Mouse (Mus musculus) layer of hippocampus, adult 9-10 months (tissue): Measurements from ENCODE around the gene Fam173b.

Experiments
- DNase-seq: peaks from one replicate; pipeline ENCODE4 v3.0.0; 2022; ENCODE audit warnings: low spot score

The Fam173b gene

DNA sequence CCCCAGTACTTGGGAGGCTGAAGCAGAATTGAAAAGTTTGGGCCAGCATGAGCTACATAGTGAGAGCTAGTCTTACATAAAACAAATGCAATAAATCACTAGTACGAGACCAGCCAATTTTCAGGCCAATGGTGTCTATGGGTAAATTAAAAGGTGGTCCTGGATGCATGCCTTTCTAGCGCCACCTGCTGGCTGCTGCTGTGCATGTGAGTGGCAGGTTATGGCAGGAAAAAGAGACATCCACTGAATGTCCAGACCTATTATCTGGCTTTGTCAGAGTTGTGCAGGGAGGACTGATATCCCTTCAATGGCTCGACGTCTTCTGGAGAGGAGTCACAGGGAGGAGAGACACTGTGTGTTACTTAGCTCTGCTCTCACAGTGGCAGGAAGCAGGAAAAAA lies 15.1 kb upstream of the Fam173b start:
- peak; percentile 91 for DNase-seq

GRCm38 (mm10) chr15:31587789-31588188 lies 13.9 kb upstream of the Fam173b start:
- DNase-seq: no peak

- no peak for DNase-seq
Measured at GRCm38 (mm10) chr15:31588989-31589640, 12.5 kb upstream of the Fam173b start.

- no peak for DNase-seq
Measured at GRCm38 (mm10) chr15:31590176-31590575, 11.5 kb upstream of the Fam173b start.

DNA sequence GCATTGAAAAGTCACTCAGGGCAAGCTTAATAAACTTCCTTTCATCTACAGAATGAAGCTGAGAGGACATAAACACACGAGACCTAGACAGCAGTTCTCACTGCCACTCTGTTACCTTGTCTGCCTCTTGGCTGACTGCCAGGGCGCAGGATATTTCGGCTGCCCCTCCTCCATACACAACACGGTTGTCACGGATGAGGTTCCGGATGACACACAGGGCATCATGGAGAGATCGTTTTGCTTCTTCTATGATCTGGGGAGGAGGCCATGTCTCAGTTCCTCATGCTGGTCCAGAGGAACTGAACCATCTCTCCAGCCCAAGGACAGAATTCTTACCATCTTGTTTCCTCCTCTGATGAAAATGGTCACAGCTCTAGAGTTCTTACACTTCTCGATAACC lies 9.1 kb upstream of the Fam173b start:
- no peak for DNase-seq

DNA sequence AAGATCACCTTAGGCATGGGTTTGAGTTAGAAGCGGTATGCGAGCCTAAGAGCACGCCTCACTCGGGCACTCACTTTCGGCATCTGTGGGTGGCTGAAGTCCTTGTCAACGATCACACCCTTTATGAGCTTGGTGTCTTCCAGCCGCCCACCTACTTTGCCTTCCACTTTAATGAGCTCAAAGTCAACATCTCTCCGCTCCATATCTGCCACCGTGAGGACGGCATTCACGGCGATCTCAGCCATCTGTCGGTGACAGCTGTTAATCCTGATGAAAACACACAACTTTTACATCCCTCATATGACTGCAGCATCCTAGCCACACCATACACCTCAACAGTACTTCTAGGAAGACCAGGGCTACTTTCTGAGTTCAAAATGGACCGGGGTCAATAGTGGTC lies 7.4 kb upstream of the Fam173b start:
- DNase-seq: no peak

DNA sequence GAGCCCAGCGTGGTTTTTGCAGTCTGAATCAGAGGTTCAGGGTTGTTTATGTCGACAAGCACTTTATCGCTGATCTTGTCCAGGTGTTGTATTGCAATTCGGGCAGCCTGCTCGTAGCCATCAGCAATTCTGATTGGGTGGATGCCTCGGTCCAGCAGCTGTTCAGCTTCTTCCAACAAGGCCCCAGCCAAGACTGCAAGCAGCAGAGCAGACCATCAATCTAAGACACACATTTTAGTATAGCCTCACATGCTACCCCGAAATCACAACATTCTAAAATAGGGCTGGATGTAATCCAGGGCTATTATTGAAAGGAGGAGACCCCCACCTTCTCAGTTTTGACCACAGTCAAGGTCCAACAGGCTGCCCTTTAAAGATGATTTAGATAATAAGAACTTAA lies 6.0 kb upstream of the Fam173b start:
- no peak for DNase-seq

- no peak for DNase-seq
Measured at GRCm38 (mm10) chr15:31599834-31600233, 1.8 kb upstream of the Fam173b start.

GRCm38 (mm10) chr15:31601279-31601645 lies 390 bp upstream of the Fam173b start:
- no peak for DNase-seq

- no peak for DNase-seq
Measured at GRCm38 (mm10) chr15:31602426-31602825, 774 bp downstream of the Fam173b start.

DNA sequence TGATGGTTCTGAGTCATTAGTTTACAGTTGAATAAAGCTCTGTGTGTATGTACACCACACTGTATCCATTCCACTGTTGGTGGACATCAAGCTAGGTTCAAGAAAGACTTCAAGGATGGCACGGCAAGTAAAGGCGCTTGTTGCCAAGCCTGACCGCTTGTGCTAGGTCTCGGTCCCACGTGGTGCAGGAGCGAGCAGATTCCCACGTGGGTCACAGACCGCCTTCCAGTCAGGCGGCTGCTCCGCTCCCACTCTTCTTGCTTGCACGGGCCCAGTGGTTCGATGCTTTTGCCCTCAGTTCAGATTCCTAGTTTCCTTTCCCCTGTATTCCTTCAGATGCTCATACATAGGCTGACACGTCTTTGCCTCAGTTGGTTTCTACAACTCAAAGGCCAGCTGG lies 1.5 kb downstream of the Fam173b start:
- no peak for DNase-seq

- no peak for DNase-seq
Measured at GRCm38 (mm10) chr15:31606821-31607220, 5.2 kb downstream of the Fam173b start.

DNA sequence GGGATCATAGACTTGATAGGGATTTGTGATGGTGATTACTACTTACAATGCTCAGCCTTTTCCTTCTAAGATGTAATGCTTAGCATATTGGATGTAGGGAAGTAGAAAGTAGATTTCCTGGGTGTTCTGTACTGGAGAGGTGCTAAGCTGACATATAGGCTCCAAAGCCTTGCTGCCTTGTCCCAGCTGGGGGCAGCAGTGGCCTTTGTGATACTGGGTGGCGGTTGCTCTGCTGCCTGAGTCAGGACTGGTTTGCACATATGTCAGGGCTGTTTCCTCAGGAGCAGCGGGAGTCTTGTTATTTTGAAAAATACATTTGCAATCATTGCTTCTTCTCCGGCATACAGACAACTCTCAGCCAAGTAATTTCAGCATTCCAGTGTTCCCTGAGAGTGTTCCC lies 9.4 kb downstream of the Fam173b start:
- DNase-seq: no peak

DNA sequence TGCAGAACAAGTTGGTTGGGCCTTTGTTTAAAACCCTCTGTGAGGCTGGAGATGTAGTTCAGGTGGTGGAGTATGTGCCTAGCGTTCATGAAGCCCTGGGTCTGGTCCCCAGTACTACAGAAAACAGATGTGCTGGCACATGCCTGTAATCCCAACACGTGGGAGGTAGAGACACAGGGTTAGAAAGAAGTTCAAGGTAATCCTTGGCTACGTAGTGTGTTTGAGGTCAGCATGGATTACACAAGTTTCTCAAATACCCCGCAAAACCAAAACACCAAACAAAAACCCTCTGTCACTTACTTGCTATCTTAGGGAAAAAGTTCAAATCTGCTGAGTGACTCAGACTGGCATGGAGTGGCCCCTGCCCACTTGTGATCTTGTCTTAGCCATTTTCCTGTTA lies 10.3 kb downstream of the Fam173b start:
- DNase-seq: no peak

DNA sequence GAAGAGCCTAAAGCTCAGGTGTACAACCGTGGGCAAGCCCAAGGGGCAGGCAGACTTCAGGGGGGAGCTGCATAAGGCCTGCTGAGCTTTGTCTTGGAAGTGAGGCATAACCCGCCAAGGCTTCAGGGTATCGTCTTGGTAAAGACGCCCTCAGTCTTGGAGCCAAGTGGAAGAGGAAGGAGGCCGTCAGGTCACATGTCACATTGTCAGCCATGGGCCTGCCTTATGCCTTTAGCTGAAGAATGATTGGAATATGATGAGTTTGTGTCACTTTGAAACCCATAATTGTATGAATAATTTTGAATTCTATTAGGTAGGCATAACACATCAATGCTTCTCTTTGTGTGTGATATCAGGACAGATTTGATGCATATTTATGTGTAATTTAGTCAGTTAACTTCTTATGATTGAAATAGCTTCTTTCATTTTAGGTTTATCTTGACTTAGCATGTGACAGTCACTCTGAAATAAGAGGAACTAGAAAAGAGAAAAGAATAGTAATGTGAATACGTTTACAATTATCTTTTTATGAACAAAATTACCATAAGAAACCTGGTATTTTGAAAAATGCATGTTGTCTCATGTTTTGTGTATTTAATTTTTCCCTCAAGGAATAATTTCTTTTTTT lies 12.3 kb downstream of the Fam173b start:
- DNase-seq: no peak

- DNase-seq: no peak
Measured at GRCm38 (mm10) chr15:31614666-31615065, 13.0 kb downstream of the Fam173b start.

DNA sequence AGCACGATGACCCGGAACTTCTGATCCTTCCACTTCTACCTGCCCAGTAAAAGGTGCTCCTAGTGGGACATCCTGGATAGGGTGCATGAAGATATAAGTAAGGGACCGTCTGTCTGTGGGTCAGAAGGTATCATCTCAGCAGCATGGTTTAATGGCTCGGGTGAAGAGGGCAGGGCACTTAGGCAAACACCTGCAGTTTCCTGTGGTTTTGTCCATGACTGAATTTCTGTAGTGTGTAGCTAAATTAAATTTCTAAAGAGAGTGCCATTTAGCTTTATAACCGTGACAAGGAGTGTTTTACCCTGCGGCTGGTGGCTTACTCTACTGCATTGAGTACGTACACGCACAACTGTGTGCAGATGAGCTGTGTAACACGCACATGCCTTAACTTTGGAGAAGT lies 15.6 kb downstream of the Fam173b start:
- DNase-seq: no peak

- no peak for DNase-seq
Measured at GRCm38 (mm10) chr15:31619521-31619920, 17.9 kb downstream of the Fam173b start.

DNA sequence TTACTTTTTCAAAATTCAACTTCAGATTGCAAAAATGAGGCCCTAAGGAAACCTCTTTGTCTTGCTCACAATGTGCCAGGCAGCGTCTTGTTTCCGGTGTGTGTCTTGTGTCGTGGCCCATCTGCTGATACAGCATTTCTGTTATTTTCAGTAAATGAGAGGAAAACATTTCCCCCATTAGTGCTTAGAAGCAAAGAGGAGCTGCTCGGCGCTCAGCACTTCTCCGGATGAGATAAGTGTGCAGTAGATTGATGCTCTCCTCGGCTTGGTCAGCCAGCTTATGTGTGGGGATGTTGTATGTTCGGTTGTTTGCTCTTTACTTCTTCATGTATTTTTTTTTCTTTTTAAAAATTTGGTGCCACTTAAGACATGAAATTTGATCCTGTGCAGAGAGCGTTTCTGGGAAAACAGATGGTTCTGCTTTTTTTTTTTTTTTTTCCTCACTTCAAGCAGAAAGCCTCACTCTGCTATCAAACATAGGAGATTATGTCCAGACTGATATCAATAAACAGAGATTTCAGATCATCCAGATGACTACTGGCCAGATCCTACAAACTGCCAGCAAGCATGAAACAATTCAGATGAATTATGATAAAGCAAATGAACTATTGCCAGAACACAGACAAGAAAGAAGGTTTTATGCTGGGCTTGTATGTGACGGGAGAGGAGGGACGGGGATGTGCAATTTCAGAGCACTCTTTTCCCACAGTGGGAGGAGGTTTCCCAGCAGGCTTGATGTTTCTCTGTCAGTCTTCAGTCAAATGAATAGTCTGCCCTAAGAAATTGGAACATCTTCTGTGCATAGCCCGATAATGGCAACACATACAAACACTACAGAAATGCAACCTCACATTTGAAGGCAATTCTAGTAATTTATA lies 25.9 kb downstream of the Fam173b start:
- DNase-seq: no peak

- DNase-seq: no peak
Measured at GRCm38 (mm10) chr15:31628180-31628579, 26.5 kb downstream of the Fam173b start.

DNA sequence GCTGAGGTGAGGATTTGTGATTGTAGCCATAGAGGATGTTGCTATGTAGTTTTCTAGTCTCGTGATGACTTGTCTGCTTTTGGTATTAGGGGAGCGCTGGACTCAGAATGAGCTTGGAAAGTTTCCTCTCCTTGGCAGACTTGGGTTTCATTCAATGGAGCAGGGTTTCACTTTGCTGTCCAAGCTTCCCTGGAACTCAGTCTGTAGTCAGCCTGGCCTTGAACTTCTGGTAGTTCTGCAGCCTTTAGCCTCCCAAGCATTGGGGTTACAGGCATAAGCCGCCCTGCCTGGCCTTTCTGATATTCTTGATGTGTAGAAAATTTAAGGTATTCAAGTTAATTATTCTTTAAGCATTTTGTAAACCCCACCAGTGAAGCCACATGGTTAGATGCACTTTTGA lies 27.9 kb downstream of the Fam173b start:
- no peak for DNase-seq

- no peak for DNase-seq
Measured at GRCm38 (mm10) chr15:31631396-31631858, 29.8 kb downstream of the Fam173b start.

GRCm38 (mm10) chr15:31632478-31632877 lies 30.8 kb downstream of the Fam173b start:
- no peak for DNase-seq
